Mouse (Mus musculus) kidney, postnatal 14 days (tissue): ENCODE measurements at regions not wholly inside any gene's neighbourhood (a gene's known extent, or its start where the extent isn't known, plus 50 kb on each side); places are given as distances from the start of the nearest gene placed in this dataset.

Source experiments
- DNase-seq: peaks from one replicate; pipeline ENCODE4 v3.0.0; 2022; ENCODE audit warnings: mixed read lengths

DNA sequence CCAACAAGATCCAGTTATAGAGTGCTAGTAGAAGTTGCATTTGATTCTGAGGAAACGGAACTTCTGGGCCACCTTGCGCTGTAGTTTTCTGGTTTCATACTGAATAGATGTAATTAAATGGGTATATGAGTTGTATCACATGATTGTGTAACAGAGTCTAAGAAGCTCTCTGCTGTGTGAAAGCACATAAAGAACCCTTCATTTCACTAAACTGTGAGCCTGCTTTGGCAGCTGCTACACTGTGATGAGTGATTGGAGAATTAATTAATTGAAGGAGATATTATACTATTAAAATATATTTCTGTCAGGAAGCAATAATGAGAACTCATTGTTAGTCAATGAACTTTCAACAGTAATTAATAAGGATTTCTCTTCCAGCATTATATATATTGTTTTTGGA, 369.8 kb upstream of the Fbxo33 start:
- DNase-seq, result no peak

DNA sequence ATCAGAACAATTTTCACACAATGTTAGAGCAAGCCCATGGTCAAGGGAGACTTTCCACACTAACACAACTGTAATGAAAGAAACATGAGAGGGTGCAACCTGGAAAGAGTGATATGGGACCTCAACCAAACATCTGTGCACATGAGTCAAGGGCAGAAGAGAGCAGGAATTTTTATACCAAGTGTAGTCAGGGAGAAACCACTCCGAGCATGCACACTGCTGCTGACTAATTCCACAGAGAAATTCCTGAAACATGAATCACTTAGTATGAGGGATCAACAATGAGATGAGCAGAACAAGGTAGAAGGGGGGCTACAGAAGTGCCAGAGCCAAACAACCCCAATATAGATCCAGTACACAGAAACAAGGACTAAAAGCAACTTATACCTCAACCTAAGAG, 363.1 kb upstream of the Fbxo33 start:
- DNase-seq, result no peak

DNA sequence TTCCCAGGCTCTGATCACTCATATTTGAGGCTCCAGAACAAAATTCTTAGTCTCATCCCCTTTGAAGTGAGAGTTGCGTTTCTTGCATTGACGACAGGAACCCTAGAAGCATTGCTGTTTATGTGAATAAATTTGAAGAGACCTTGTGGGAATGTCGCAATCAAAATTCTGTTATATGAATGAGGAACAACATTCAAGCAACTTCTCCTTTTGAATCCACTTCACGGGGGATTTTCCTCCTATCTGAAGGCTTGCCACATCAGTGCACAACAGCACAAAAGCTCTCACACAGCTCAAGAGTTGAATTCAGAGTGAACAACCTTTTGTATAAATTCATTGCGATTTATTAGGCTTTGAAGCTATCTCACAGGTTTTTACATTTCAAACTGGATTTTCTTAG, 360.2 kb upstream of the Fbxo33 start:
- DNase-seq, result no peak

DNA sequence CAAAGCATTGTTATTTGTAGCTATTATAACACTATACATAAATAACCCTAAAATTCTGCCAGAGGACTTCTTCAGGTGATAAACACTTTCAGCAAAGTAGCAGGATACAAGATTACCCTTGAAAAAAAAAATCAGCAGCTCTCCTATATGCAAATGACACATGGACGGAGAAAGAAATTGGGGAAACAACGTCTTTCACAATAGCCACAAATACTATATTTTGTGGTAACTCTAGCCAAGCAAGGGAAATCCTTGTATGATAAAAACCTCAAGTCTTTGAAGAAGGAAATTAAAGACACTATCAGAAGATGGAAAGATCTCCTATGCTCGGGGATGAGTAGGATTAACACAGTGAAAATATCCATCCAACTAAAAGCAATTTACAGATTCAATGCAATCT, 344.4 kb upstream of the Fbxo33 start:
- no peak for DNase-seq

DNA sequence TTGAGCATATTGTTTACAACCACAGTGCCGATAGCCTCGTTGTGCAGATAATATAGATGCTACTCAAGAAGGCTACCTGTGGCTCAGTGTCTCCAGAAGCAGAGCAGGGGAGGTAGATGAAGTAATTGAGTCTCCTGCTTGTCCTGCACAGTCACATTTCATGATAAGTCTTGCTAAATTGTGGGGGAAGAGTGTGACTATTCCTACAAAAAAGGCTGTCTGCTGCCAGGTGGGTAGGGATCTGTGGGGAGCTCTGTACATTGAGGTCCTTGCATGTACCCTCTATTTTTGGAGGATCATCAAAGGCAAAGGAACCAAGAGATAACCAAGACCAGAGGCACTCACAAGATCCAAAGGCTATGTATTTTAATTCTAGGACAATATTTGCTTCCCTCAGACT, 320.3 kb upstream of the Fbxo33 start:
- DNase-seq, result no peak

DNA sequence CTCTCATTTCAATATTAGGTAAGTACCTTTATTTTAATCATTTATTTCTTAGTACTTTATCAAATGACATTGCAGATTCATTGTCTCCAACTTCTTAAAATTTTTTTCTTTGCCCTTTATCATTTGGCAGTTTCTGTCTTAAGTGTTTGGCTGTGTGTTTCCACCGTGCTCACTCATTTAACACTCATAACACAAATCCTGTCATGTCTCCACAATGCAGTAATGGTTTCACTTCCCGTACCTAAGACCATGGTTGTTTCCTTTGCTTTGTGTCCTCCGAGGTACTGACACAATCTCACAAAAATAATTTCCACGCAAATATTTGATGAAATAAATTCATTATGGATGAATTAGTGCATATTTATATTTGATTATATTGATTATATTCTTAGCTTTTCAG, 311.0 kb upstream of the Fbxo33 start:
- DNase-seq, result no peak

DNA sequence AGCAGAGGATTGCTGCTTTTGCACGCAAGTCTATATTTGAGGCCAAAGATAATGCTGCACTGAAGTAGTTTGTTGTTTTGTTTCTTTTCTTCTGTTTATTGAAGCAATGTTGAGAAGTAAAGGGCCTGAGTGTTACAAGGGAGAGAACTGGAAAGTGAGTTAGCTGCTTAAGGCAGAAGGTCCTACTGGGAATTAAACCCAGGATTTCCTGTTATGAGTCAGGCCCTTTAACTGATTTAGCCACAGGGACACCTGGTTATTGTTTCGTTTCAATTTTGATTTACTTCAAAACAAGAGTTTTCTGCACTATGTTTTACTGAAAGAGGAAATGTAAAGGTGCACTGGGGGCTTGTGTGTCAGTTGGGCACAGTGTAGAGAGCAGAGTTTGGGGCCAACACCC, 303.8 kb upstream of the Fbxo33 start:
- DNase-seq, result no peak

DNA sequence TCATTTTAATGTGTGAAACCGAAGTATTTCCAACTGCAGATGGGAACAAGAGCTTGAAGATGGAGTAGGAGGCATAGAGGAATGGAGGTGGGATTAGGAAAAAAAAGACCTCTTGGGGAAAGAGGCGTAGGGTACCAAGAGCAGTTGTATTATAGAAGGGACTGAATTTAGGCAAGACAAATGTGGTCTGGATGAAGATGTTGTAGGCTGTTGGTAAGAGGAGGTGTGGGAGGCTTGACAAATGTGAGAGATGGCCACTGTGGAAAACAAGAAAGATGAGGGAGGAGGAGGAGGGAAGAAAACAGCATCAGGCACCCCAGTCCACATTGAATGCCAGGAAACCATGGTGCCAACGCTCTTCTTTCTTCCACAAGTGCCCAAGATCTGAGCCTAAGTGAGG, 302.4 kb upstream of the Fbxo33 start:
- DNase-seq, result no peak

DNA sequence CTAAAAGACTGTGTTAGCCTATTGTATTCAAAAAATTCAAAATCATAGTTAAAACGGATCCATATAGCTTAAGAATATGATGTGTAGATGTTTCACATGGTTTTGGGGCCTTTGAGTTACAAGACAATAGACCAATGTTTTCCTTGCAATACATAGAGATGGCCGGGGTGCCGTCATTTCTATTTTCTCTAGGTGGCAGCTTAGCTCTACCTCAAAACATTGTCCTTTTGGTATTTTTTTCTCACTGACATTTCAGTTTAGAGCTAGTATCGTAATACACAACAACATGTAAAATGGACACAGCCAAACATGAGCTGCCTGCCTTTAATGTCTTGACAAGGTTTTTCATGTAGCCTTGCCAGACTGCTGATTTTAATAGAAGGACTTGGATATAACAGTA, 290.3 kb upstream of the Fbxo33 start:
- peak; percentile 1 for DNase-seq

DNA sequence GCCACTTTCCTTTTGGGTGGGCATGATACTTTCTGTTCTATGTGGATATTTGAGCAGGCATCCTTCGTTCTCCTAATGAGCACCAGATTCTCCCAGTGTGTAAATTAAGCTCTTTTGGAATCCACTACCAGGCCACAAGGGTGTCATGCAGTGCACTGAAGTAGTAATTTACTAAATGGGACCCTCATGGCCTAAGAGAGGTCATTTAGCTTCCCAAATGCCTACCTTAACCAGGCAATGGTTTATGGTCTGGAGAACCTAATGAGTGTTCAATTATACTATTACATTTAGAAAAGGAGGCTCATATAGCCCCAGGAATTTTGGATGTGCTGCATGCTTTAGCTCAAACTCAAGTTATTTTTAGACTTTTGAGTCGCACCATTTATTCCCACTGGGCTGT, 289.6 kb upstream of the Fbxo33 start:
- no peak for DNase-seq

DNA sequence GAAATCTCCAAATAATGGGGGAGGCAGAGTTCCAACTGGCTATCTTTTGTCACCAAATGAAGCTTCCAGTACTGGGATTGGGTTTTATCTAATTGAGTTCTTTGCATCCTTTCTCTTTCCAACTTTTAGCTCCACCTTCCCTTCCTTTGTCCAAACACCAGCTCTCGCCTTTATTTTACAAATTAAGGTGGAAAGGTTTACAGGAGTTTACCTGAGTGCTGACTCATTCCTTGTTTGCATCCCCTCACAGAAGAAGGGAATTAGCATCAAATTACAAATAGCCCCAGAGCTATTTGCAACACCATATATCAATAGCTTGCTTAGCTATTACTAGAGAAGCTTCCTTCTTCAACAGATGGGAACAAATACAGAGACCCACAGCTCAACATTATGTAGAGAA, 287.9 kb upstream of the Fbxo33 start:
- DNase-seq, result no peak

DNA sequence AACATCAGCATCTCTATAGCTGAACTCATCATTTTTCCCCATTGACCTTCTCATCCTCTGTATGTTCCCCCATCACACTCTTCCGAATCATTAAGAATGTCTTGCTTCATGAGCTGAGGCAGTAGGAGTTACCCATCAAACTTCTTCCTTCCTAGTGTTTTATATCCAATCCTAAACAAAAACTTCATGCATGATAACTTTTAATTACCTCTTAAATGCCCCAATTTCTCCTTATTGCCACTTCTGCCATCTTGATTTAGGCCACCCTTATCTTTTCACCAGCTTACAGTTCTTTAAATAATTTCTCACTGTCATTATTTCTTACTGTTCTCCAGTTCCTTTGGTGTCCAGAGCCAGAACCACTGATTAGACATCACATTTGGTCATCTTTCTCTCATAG, 277.9 kb upstream of the Fbxo33 start:
- DNase-seq, result no peak

DNA sequence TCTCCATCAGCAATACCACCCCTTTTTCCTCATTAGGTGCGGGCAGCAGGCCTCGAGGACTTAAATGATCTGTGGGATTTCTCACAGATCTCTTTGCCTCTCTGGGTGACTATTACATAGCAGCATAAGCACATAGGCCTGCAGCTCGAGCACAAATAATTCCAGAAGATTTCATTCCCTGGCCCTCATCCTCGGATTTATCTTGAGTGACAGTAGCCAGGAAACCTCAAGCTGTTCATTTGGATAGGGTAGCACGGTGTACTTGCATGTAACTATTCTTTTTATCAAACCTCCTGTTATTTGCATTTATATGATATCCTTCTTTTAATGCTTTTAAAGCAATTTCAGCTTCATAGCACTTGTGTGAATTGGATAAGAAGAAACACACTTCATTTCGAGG, 268.5 kb upstream of the Fbxo33 start:
- no peak for DNase-seq

DNA sequence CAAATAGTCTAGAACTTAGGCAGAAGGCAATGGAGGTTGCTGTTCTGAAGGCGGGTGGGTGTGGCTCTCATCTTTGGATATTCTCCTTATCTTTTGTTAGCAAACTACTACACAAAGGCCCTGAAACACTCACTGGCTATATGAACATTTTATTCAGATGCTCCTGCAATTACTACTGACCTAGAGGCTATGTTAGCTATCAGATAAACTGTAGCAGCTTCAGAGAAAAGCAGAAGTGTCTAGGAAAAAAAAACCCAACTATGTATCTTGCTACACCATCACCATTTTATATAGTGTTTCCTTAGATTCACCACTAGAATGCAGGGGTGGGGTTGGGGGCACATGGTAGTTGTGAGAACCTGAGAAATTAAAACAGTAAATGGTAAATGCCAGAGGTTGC, 268.0 kb upstream of the Fbxo33 start:
- DNase-seq, result no peak

DNA sequence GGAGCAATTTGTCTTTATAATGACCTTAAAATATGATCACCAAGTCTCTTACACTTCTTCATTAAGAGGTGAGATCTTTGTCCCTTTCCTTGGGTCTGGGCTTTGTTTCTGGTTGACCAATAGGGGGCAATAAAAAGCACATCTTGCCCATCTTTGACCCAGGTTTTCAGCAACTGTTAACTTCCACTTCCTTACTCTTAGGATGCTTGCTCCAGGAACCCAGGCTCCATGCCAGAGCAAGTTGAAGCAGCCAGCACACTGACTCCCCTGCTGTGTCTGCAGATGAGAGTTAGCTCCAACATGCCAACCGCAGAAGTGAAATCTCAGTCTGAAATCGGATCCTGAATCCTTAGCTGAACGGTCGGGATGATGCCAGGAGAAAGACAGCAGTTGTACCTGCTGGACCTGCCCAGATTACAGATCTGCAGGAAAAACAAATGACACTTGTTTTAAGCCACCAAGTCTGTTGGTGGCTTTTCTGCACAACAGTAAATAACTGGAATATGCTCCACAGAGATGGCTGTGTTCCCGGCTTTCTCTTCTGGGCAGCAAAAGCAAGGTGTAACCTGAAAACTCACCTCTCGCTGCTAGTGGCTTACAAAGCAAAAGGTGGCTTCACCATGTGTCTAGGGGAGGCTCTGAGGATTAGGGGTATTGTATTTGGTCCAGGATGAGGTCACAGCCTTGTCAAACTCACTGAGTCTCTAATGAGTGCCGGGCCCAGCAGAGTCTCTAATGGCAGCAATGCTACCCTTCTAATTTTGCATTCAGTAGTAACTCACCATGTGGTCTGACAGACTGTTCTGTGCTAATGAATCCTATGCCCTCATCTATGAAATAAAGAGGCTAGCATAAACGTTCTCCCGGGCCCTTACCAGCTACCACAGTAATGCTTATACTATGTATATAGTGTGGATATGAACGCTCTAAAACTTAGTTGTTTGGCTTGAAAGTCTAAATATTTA, 241.8 kb upstream of the Fbxo33 start:
- no peak for DNase-seq

DNA sequence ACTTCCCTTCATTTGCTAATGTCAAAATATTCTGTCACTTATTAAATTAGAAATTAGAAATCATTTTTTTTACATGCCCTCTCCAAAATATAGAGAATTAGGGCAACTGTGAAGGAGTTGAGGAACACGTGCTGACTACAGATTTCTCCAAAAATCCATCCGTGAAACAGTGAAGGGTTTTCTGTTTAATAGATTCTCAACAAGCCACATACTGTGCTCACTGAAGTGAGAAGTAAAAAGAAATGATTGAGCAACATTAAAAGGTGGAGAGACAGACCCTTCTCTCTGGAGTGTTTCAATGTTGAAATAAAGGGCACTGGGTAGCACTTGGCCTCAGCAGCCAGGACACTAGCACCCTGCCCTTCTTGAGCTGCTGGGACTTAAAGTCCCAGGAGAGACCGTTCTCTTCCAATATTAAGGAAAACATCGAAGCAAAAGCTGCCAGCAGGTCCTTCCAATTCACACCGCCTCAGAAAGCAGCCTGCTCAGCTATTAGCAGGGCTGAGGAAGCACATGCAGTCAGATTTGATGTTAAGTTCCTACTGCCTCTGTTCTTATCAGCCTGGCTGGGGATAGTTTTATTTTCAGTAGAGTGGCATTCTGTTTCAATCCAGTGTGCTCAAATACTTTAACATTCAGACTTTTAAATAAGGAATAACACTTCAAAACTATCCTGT, 236.8 kb upstream of the Fbxo33 start:
- DNase-seq, result no peak

DNA sequence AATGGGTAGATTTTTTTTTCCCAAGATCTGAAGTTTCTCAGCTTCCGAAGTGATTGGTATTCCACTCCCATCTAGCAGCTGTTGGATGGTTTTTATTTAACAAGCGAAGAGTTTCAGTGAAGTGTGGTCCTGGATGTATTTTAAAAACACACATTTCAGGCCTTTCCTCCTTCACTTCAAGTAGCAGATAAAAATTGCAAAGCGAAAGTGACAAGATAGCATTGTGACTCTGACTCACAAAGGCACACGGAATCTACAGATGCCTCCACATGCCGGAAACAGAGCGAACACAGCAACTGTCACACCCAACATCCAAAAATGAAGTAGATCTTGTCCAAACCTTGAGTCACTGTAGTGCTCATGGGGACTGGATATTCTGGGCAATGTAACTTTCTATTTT, 195.5 kb upstream of the Fbxo33 start:
- DNase-seq, result no peak

DNA sequence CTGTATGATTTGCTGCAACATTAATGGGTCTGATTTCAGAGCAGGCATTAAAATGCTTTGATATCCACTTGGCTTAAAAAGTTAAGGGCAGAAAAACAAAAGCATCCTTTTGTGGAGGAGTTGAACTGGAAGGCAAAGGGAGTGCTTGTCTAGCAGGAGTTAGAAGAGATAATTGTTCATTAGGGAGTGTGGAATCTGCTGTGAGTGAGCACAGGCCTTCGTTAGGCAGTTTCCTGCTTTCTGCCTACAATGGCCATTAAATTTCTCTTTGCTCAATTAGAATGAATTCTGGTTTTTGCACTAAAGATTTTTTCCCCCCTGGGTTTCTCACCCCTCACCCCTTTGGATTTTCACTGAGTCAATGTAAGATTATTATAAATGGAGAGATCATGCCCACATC, 192.0 kb upstream of the Fbxo33 start:
- no peak for DNase-seq

DNA sequence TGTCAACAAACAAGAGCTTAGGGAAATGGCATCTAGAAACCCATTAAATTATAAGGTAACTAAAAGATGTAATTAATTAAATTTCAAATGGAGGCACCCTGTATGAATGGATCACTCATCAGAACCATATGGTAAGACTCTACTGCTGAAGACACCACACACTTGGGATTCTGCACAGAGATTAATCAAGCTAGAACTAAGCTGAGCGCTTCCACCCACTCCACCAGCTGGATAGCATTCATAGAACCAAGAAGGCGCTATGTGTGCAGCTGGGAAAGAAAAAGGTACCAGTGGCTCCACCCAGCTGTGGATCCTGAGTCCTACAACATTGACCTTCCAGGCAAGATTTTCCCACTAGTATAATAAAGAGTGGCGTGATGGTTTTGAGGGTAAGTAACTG, 171.6 kb upstream of the Fbxo33 start:
- DNase-seq, result no peak

DNA sequence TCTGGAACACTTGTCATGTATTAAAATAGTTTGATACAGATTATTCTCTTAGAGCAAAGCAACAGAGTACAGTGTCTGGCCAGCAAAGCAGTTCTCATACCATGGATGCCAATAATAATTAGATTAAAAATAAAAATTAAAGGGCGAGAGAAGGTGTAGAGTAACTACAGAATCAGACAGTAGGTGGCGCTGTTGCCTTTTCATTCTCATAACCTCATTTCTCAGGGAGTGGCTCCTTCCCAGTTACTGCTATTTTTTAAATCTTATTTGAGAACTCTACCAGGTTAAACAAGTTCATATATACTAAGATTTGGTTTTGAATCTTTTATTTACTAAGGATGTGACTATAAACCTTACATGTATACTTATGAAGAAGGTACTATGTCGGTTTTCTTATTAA, 163.3 kb upstream of the Fbxo33 start:
- peak; percentile 20 for DNase-seq

DNA sequence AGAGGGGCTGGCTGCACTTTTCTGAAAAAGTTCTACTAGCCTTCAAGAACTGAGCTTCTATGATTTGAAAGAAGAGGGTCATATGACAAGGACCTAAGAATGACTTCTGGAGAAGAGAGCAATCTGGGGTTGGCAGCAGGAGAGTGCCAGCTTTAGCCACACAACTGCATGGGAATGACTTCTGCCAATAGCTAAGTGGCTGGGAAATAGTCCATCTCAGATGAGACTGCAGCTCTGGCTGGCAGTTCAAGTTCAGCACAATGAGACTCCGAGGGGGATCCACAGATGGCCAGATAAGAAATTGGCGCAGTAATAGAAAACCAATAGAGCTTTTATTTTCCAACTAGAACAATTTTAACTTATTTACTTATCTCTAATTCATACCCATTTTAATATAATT, 122.1 kb upstream of the Fbxo33 start:
- no peak for DNase-seq

DNA sequence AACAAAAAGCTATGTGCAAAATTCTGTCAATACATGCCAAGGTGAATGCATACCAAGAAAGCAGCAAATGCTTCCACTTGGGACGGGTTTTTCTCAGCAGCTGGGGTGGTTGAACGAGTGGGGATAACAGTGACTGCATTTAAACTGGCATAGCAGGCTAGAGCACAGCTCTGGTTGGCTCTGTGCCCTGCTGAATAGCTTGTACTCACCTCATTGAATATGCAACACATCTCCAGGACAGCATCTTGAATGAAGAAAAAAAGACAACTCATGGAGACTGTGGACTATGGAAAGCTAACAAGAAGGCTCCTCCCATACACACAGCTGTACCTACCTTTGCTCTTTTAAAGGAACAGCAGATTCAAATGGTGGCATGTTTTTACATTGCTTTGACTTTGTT, 111.2 kb upstream of the Fbxo33 start:
- DNase-seq, result peak; percentile 9

DNA sequence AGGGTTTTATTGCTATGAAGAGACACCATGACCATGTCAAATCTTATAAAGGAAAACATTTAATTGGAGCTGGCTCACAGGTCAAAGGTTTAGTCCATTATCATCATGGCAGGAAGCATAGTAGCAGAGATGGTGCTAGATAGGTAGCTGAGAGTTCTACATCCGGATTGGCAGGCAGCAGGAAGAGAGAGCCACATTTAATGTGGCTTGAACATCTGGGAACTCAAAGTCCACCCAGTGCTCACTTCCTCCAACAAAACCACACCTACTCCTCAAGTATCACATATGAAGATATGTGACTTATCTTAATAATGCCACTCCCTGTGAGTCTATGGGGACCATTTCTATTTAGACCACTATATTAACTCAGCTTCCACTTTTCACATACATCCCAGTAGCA, 93.2 kb upstream of the Fbxo33 start:
- no peak for DNase-seq

DNA sequence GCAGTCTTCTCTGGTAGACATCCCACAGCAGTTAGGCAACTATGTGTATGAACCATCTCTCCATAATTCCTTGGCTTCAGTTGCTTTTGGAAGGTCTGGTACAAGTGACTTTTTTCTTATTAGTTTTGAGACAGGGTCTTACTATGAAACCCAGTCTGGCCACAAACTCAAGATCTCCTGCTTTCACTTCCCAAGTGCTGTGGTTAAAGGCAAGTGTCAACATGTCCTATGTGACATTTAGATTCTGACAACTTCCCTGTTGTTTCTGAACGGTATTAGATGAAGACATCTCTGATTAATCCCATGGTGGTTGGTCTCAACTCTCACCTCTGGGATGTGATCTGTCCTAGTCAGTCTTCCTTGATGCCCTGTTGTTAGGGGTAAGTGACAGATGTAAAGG, 88.4 kb upstream of the Fbxo33 start:
- DNase-seq, result no peak

DNA sequence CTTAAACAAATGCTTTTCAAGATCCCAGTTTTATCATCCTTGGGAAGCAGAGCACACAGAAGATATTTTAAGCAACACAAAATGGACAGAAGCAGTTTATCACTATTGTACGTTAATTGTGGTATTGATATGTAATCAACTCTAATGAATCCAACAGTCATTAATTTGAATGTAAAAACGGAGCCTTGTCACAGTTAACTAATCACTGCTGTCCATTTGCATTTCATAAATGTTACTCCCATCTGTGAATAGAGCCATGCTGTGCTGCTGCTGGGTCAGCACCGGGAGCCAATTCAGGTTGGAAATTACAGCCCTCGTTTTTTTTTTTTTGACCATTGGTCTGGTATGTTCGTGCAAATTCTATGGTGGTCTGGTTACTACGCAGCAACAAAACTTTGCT, 85.0 kb upstream of the Fbxo33 start:
- no peak for DNase-seq
